Mouse (Mus musculus) layer of hippocampus, postnatal 25 days (tissue): ENCODE results near the gene Triap1. TPM values are rescaled to one million over a fixed set of nuclear protein-coding genes. Genes with fewer than 3 reads are reported as not detected.

Source experiments
- DNase-seq, 2 experiments: peaks; one replicate each; pipeline ENCODE4 v3.0.0; 2022; ENCODE audit warnings: mixed read lengths in 2 of 2, low spot score in 1 of 2; ENCODE audit errors: extremely low spot score in 1 of 2
- total RNA-seq, 2 experiments: library from RNA; stranded (reverse); gene quantifications; 2 replicates each; pipeline ENCODE4 v1.2.3; 2021

Triap1 gene
- total RNA-seq, 2 experiments from 2014 or later = 22.9 to 28.6 TPM

DNA sequence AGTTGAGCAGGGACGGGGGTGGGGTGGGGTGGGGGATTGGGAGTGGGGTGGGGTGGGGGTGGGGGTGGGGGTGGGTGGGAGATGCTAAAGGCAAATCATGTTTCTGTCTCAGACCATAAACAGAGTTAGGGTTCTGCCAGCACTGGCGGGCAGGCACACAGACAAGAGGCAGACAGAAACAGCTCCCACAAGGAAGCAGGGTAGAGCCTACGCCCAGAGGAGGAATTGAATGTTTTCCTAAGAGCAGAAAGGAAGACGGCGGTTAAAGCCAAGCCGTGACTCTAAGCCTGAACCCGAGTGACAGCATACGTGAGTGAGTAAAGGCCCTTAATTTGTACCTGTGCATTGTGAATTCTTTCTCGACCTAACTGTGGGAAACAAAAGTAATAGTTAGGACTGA lies 50.9 kb downstream of the Triap1 start:
- DNase-seq = no peak

DNA sequence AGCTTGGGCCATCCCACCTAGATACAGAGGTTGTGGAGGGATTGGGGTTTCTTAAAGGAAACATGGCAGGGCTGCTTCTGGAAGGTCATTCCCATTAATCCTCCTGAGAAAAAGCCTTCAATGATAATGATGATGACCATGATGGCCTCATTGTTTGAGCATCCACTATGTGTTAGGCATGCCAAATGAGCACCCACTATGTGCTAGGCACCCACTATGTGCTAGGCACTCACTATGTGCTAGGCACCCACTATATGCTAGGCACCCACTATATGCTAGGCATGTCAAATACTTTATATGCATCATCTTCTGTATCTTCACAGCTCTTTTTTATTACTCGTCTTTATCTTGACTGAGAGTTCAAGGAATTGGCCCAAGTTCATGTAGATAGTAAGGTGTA lies 51.9 kb downstream of the Triap1 start:
- no peak for DNase-seq

Other genes with a start within 250 kb of the Triap1 start
- gene Gm10401, start 242.9 kb upstream of the Triap1 start, total RNA-seq = not detected
- 1 to 10 TPM; 8.0 to 8.1 TPM for gene Acads, start 221.9 kb upstream of the Triap1 start, total RNA-seq
- 10 to 100 TPM; 26.8 to 30.9 TPM for gene Unc119b, start 206.2 kb upstream of the Triap1 start, total RNA-seq
- 10 to 100 TPM; 75.6 to 86.5 TPM for gene Mlec, start 183.0 kb upstream of the Triap1 start, total RNA-seq
- gene Cabp1, start 146.8 kb upstream of the Triap1 start, total RNA-seq = 100 to 1,000 TPM; 118 to 121 TPM
- gene Pop5, start 105.4 kb upstream of the Triap1 start, total RNA-seq = 100 to 1,000 TPM in 1 of 2 experiments, 10 to 100 TPM in 1; 83.7 to 108 TPM
- 100 to 1,000 TPM; 252 to 257 TPM for gene Rnf10, start 68.3 kb upstream of the Triap1 start, total RNA-seq
- gene Coq5, start 61.6 kb upstream of the Triap1 start, total RNA-seq = 10 to 100 TPM; 38.5 to 42.8 TPM
- 100 to 1,000 TPM; 799 to 873 TPM for gene Dynll1, start 40.2 kb upstream of the Triap1 start, total RNA-seq
- gene Srsf9, start 14.0 kb upstream of the Triap1 start, total RNA-seq = 10 to 100 TPM; 79.8 to 90.6 TPM
- 10 to 100 TPM; 21.5 to 24.4 TPM for gene Gatc, start within 50 bp of the Triap1 start, total RNA-seq
- gene Cox6a1, start 7.8 kb downstream of the Triap1 start, total RNA-seq = 100 to 1,000 TPM; 814 to 862 TPM
- 10 to 100 TPM; 52.5 to 57.1 TPM for gene Msi1, start 88.4 kb downstream of the Triap1 start, total RNA-seq
- not detected for gene Pla2g1b, start 125.0 kb downstream of the Triap1 start, total RNA-seq
- gene Sirt4, start 143.5 kb downstream of the Triap1 start, total RNA-seq = 10 to 100 TPM; 27.6 to 39.7 TPM
- 10 to 100 TPM; 30.9 to 41.9 TPM for gene Pxn, start 165.5 kb downstream of the Triap1 start, total RNA-seq
- 100 to 1,000 TPM; 251 to 264 TPM for gene Rplp0, start 218.2 kb downstream of the Triap1 start, total RNA-seq
- gene Gcn1l1, start 224.0 kb downstream of the Triap1 start, total RNA-seq = 10 to 100 TPM; 65.8 to 79.7 TPM